ENCODE assay signal across 12 mouse cellular contexts in the genomic region with DNA sequence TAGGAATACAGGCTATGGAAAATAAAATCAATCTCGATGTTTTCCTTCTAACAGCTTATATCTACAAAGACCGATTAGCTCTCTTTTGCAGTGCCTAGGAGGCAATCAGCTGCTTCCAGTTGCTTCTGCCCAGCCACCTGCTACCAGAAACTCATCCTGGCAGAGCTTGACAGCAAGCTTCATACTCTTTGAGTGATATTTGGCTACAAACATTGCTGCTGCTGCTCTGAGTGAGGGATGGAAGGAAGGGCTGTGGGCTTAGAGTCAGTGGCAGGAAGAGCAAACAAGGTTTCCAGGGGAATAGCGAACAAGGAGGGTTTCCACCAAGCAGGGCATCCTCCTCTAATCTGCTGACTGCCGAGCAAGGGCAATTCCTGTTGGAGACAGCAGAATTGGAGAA. TPM values are rescaled to one million over a fixed set of nuclear protein-coding genes. Genes with fewer than 3 reads are reported as not detected.
"Had no signal": no experiment of that assay in that cellular context is flagged by ENCODE, and none has a peak within 500 bp of the region (broad histone marks: within the 10 kb centered on the region; RNA-seq: fewer than 3 reads in every experiment).

No protein-coding gene starts in this region.

- H3K4me3 ChIP-seq: layer of hippocampus, adult 2 months; limb, embryonic 13.5 days; neural tube, embryonic 13.5 days had no signal

- H3K9me3 ChIP-seq: limb, embryonic 13.5 days; neural tube, embryonic 13.5 days had no signal

- H3K9ac ChIP-seq: limb, embryonic 13.5 days; liver, embryonic 14.5 days; neural tube, embryonic 13.5 days had no signal

- DNase-seq: kidney, adult 18-20 months; kidney, postnatal 10 days; lung, adult 18-20 months; thymus, postnatal 4 days had no signal

- H3K27ac ChIP-seq: layer of hippocampus, adult 2 months; limb, embryonic 13.5 days; liver, embryonic 14.5 days; neural tube, embryonic 13.5 days; stomach, postnatal 0 days had no signal

- H3K4me2 ChIP-seq: limb, embryonic 13.5 days; neural tube, embryonic 13.5 days had no signal

- H3K36me3 ChIP-seq: limb, embryonic 13.5 days; neural tube, embryonic 13.5 days had no signal

- H3K4me1 ChIP-seq: limb, embryonic 13.5 days; neural tube, embryonic 13.5 days had no signal

RNA-seq across cellular contexts. Expression of gene Zdbf2, which starts 7.6 kb away (rescaled TPM):
- total RNA-seq: monocyte, adult 5-6 weeks had no signal
- polyA plus RNA-seq: liver, adult 2 months had no signal

RNA-seq across cellular contexts. Expression of gene Gpr1, which starts 51.1 kb away (rescaled TPM):
- total RNA-seq: liver, adult 2 months; monocyte, adult 5-6 weeks had no signal
- polyA plus RNA-seq: liver, adult 2 months; liver, embryonic 14.5 days; lung, embryonic 16.5 days had no signal
